Mouse (Mus musculus): ENCODE measurements around the gene Pi16. TPM values are rescaled to one million over a fixed set of nuclear protein-coding genes. Genes with fewer than 3 reads are reported as not detected.
"Not testable (repeated sequence)": the region's sequence is repeated elsewhere in the genome, so short reads cannot be mapped to it uniquely, and the experiment has no call there.

Pi16 gene
- 0.75 and 1.0 TPM in 2 replicates for polyA plus RNA-seq (2012; rRNA removed)

GRCm38 (mm10) chr17:29317380-29317779 lies at the start of gene Pi16:
Pi16 (plus strand) TSS chr17:29317680.
- H3K27ac ChIP-seq (ENCODE audit: insufficient read depth, low read length); H3K4me3 ChIP-seq (replicated peaks; ENCODE audit: insufficient read depth, low read depth, low read length); DNase-seq; H3K4me1 ChIP-seq (ENCODE audit: control insufficient read depth, insufficient read depth, low read length); H3K27me3 ChIP-seq (ENCODE audit: control insufficient read depth, insufficient read depth, low read length): not testable (repeated sequence)
- WGBS, result 87% methylated on average over 3 of the region's 3 CpGs

- H3K4me3 ChIP-seq (replicated peaks; ENCODE audit: insufficient read depth, low read depth, low read length), result peak overlapping the region; percentile 39
- no peaks in the 10 kb centered on the region for H3K4me1 ChIP-seq (ENCODE audit: control insufficient read depth, insufficient read depth, low read length)
- H3K27ac ChIP-seq (ENCODE audit: insufficient read depth, low read length), result no peak overlapping the region; the same call in 1 of the 2 replicates
- no peak for TF ChIP-seq CTCF (IDR thresholded peaks at IDR 0.05; ENCODE audit: borderline replicate concordance, insufficient read depth, low read depth, low read length)
- TF ChIP-seq POLR2A (IDR thresholded peaks at IDR 0.05; ENCODE audit: borderline replicate concordance, insufficient read depth, low read length), result no peak
- 56% methylated on average over 6 of the region's 6 CpGs for WGBS
- no peak for DNase-seq
- H3K27me3 ChIP-seq (ENCODE audit: control insufficient read depth, insufficient read depth, low read length), result no peaks in the 10 kb centered on the region
These were observed 49.4 kb upstream of the Pi16 start for GRCm38 (mm10) chr17:29267931-29268681.

GRCm38 (mm10) chr17:29268682-29269348 lies 48.7 kb upstream of the Pi16 start, which contains the start of gene BC004004:
BC004004 (plus strand) TSS chr17:29268788.
- peak within 1 kb of the TSS; percentile 63 for H3K27ac ChIP-seq (ENCODE audit: insufficient read depth, low read length)
- H3K4me3 ChIP-seq (replicated peaks; ENCODE audit: insufficient read depth, low read depth, low read length), result peak within 1 kb of the TSS; percentile 75
- DNase-seq, result peak; percentile 96 to 97
- no peaks in the 10 kb centered on the region for H3K4me1 ChIP-seq (ENCODE audit: control insufficient read depth, insufficient read depth, low read length)
- no peaks in the 10 kb centered on the region for H3K27me3 ChIP-seq (ENCODE audit: control insufficient read depth, insufficient read depth, low read length)
- under 1% methylated on average over 62 of the region's 63 CpGs for WGBS
- TF ChIP-seq POLR2A (IDR thresholded peaks at IDR 0.05; ENCODE audit: borderline replicate concordance, insufficient read depth, low read length), result peak; percentile 39; the same call in 1 of the 2 replicates
- peak; percentile 68 for TF ChIP-seq CTCF (IDR thresholded peaks at IDR 0.05; ENCODE audit: borderline replicate concordance, insufficient read depth, low read depth, low read length)

- TF ChIP-seq POLR2A (IDR thresholded peaks at IDR 0.05; ENCODE audit: borderline replicate concordance, insufficient read depth, low read length), result no peak
- no peak for TF ChIP-seq CTCF (IDR thresholded peaks at IDR 0.05; ENCODE audit: borderline replicate concordance, insufficient read depth, low read depth, low read length)
- DNase-seq, result no peak
These were observed 48.2 kb upstream of the Pi16 start for GRCm38 (mm10) chr17:29269349-29269706.

GRCm38 (mm10) chr17:29270148-29270698 lies 47.3 kb upstream of the Pi16 start:
- no peak for TF ChIP-seq POLR2A (IDR thresholded peaks at IDR 0.05; ENCODE audit: borderline replicate concordance, insufficient read depth, low read length)
- no peak for TF ChIP-seq CTCF (IDR thresholded peaks at IDR 0.05; ENCODE audit: borderline replicate concordance, insufficient read depth, low read depth, low read length)
- Histone ChIP-seq H3K4me1 (ENCODE audit: control insufficient read depth, insufficient read depth, low read length) (no peaks in the 10 kb centered on the region), H3K27ac (ENCODE audit: insufficient read depth, low read length) (no peak overlapping the region), H3K4me3 (replicated peaks; ENCODE audit: insufficient read depth, low read depth, low read length) (no peak overlapping the region), H3K27me3 (ENCODE audit: control insufficient read depth, insufficient read depth, low read length) (no peaks in the 10 kb centered on the region)
- no peak for DNase-seq
- WGBS, result 90% methylated on average over 9 of the region's 9 CpGs

More at GRCm38 (mm10) chr17:29269349-29269706, 48.2 kb upstream of the Pi16 start:
- Histone ChIP-seq H3K27ac (ENCODE audit: insufficient read depth, low read length) (peak overlapping the region; percentile 63; the same call in 1 of the 2 replicates), H3K27me3 (ENCODE audit: control insufficient read depth, insufficient read depth, low read length) (no peaks in the 10 kb centered on the region), H3K4me3 (replicated peaks; ENCODE audit: insufficient read depth, low read depth, low read length) (peak overlapping the region; percentile 75), H3K4me1 (ENCODE audit: control insufficient read depth, insufficient read depth, low read length) (no peaks in the 10 kb centered on the region)
- whole genome bisulfite sequencing, result 2% methylated on average over 10 of the region's 10 CpGs

- WGBS, result 83% methylated on average over 7 of the region's 7 CpGs
- Histone ChIP-seq H3K27me3 (ENCODE audit: control insufficient read depth, insufficient read depth, low read length) (no peaks in the 10 kb centered on the region), H3K4me3 (replicated peaks; ENCODE audit: insufficient read depth, low read depth, low read length) (no peak overlapping the region), H3K4me1 (ENCODE audit: control insufficient read depth, insufficient read depth, low read length) (no peaks in the 10 kb centered on the region), H3K27ac (ENCODE audit: insufficient read depth, low read length) (no peak overlapping the region)
- TF ChIP-seq CTCF (IDR thresholded peaks at IDR 0.05; ENCODE audit: borderline replicate concordance, insufficient read depth, low read depth, low read length), result no peak
- no peak for TF ChIP-seq POLR2A (IDR thresholded peaks at IDR 0.05; ENCODE audit: borderline replicate concordance, insufficient read depth, low read length)
- no peak for DNase-seq
These were observed 44.3 kb upstream of the Pi16 start for GRCm38 (mm10) chr17:29273156-29273555.

- no peaks in the 10 kb centered on the region for H3K4me1 ChIP-seq (ENCODE audit: control insufficient read depth, insufficient read depth, low read length)
- no peak for DNase-seq
- no peak overlapping the region for H3K4me3 ChIP-seq (replicated peaks; ENCODE audit: insufficient read depth, low read depth, low read length)
- no peak for TF ChIP-seq CTCF (IDR thresholded peaks at IDR 0.05; ENCODE audit: borderline replicate concordance, insufficient read depth, low read depth, low read length)
- no peak for TF ChIP-seq POLR2A (IDR thresholded peaks at IDR 0.05; ENCODE audit: borderline replicate concordance, insufficient read depth, low read length)
- H3K27ac ChIP-seq (ENCODE audit: insufficient read depth, low read length), result no peak overlapping the region
- 60% methylated on average over 11 of the region's 11 CpGs for WGBS
- H3K27me3 ChIP-seq (ENCODE audit: control insufficient read depth, insufficient read depth, low read length), result no peaks in the 10 kb centered on the region
These were observed 43.6 kb upstream of the Pi16 start for GRCm38 (mm10) chr17:29273889-29274288.

Measured in cerebellum, adult 2 months (tissue).